Mouse (Mus musculus): ENCODE results near the gene Gcc2. TPM values are rescaled to one million over a fixed set of nuclear protein-coding genes. Genes with fewer than 3 reads are reported as not detected.
"Not testable (repeated sequence)": the region's sequence is repeated elsewhere in the genome, so short reads cannot be mapped to it uniquely, and the experiment has no call there.

Gcc2 gene
- polyA plus RNA-seq, 1 experiment from 2014 or later = 16.0 TPM

DNA sequence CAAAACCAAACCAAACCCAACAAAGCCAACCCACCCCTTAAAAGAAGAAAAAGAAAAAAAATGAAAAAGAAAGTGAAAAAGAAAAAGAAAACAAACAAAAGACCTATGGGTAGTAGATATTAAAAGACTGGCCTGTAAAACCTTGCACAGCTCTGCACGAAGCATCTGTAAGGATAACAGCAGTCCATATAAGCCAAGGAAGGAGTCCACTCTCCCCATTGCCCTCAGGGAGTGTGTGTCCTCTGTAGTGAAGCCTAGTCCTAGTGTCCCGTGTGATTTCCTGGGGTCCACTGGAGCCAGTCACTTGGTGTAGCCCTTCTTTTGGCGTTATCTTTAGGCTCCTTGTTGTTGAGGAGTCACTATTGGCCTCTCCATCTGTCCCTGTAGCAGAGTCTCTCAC is 25.3 kb upstream of the Gcc2 start:
- ATAC-seq (ENCODE audit: low read depth); H3K9me3 ChIP-seq (replicated peaks; ENCODE audit: control insufficient read depth, low read length); H3K9ac ChIP-seq (ENCODE audit: low read depth, low read length); H3K4me1 ChIP-seq (ENCODE audit: control insufficient read depth, low read depth, low read length); H3K4me2 ChIP-seq (ENCODE audit: low read depth, low read length); H3K4me3 ChIP-seq (ENCODE audit: low read depth, low read length); H3K27ac ChIP-seq (ENCODE audit: low read length); H3K36me3 ChIP-seq (ENCODE audit: control insufficient read depth, insufficient read depth); H3K27me3 ChIP-seq (ENCODE audit: control insufficient read depth, insufficient read depth, low read depth, low read length): not testable (repeated sequence)
- 43% methylated on average over 3 of the region's 3 CpGs for WGBS (ENCODE audit: insufficient replicate concordance)

DNA sequence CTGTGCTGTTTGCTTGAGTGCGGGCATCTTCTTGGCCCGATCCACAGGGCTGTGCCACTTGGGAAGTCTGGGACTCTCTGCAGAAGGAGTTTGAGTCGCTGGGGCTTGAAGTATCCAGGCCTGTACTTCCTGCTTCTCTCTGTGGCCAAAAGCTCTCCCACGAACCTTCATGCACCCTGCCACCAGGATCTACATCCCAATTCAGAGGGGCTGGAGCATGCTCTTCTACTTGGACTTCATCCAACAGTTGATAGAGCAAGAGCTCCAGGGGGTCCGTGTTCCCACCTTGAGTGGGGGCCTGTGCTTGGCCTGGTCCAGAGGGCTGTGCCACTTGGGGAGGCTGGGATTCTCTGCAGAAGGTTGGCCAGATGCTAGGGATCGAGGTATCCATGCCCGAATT is 24.2 kb upstream of the Gcc2 start:
- not testable (repeated sequence) for H3K27me3 ChIP-seq (ENCODE audit: control insufficient read depth, insufficient read depth, low read depth, low read length); H3K36me3 ChIP-seq (ENCODE audit: control insufficient read depth, insufficient read depth); H3K4me3 ChIP-seq (ENCODE audit: low read depth, low read length); H3K4me2 ChIP-seq (ENCODE audit: low read depth, low read length); H3K9ac ChIP-seq (ENCODE audit: low read depth, low read length); H3K4me1 ChIP-seq (ENCODE audit: control insufficient read depth, low read depth, low read length); H3K9me3 ChIP-seq (replicated peaks; ENCODE audit: control insufficient read depth, low read length); ATAC-seq (ENCODE audit: low read depth); H3K27ac ChIP-seq (ENCODE audit: low read length)
- 76% methylated on average over 5 of the region's 7 CpGs for WGBS (ENCODE audit: insufficient replicate concordance)

DNA sequence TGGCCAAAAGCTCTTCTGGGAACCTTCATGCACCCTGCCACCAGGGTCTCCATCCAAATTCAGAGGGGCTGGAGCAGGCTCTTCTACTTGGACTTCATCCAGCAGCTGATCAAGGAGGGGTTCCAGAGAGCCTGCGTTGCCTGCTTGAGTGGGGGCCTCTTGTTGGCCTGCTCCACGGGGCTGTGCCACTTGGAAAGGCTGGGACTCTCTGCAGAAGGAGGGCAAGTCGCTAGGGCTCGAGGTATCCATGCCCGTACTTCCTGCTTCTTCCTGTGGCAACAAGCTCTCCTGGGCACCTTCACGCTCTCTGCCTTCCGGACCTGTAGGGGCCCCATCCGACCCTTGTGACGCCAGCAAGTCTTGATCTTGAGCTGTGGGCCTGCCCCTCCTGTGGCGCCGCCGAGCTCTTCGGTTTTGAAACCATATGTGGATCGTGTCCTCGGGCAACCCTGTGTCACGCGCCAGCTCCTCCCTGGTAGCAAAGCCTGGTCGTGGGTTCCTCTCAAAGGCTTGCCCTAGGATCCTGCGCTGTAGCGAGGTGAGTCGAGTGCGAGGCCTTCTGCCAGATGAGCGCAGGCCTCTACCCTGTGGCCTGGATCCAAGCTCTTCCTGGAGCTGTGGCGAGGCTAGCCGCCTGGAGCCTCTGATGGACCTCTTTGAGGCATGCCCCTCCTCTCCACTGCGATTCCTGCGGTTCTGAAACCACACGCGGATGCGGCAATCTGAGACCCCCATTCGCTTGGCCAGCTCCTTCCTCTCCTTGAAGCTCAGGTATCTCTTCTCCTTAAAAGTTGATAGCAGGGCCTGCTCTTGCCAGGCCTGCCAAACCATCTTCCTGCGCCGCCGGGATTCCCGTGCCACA is 23.3 kb upstream of the Gcc2 start:
- not testable (repeated sequence) for H3K4me1 ChIP-seq (ENCODE audit: control insufficient read depth, low read depth, low read length); H3K27me3 ChIP-seq (ENCODE audit: control insufficient read depth, insufficient read depth, low read depth, low read length); H3K4me2 ChIP-seq (ENCODE audit: low read depth, low read length); H3K9ac ChIP-seq (ENCODE audit: low read depth, low read length); H3K36me3 ChIP-seq (ENCODE audit: control insufficient read depth, insufficient read depth); H3K9me3 ChIP-seq (replicated peaks; ENCODE audit: control insufficient read depth, low read length); H3K4me3 ChIP-seq (ENCODE audit: low read depth, low read length); H3K27ac ChIP-seq (ENCODE audit: low read length)
- 75% methylated on average over 29 of the region's 35 CpGs for WGBS (ENCODE audit: insufficient replicate concordance)
- ATAC-seq (ENCODE audit: low read depth) = peak; percentile 64

DNA sequence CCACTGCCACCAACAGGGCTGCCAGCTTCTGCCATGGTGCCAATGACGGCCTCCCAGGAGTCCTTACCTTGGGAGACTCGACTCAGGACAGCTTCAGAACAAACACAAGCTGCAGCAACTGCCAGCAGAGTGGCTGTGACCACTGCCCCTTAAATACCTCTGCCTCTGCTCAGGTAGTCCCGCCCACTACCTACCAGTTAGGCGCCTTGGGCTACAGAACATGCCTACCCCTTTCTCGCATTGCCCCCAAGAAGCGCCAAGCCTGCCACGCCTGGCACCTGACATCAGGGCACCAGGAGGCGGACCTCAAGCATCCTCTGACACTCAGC is 22.7 kb upstream of the Gcc2 start, which contains the start of gene Duxf3:
Gene Duxf3, minus strand, starts transcription at position 35 of the 329 bp plus-strand sequence.
- not testable (repeated sequence) for H3K9me3 ChIP-seq (replicated peaks; ENCODE audit: control insufficient read depth, low read length); H3K4me2 ChIP-seq (ENCODE audit: low read depth, low read length); H3K4me1 ChIP-seq (ENCODE audit: control insufficient read depth, low read depth, low read length); H3K9ac ChIP-seq (ENCODE audit: low read depth, low read length); H3K27ac ChIP-seq (ENCODE audit: low read length); H3K36me3 ChIP-seq (ENCODE audit: control insufficient read depth, insufficient read depth); H3K27me3 ChIP-seq (ENCODE audit: control insufficient read depth, insufficient read depth, low read depth, low read length); H3K4me3 ChIP-seq (ENCODE audit: low read depth, low read length)
- peak; percentile 47 for ATAC-seq (ENCODE audit: low read depth)
- 57% methylated on average over 5 of the region's 8 CpGs for WGBS (ENCODE audit: insufficient replicate concordance)

DNA sequence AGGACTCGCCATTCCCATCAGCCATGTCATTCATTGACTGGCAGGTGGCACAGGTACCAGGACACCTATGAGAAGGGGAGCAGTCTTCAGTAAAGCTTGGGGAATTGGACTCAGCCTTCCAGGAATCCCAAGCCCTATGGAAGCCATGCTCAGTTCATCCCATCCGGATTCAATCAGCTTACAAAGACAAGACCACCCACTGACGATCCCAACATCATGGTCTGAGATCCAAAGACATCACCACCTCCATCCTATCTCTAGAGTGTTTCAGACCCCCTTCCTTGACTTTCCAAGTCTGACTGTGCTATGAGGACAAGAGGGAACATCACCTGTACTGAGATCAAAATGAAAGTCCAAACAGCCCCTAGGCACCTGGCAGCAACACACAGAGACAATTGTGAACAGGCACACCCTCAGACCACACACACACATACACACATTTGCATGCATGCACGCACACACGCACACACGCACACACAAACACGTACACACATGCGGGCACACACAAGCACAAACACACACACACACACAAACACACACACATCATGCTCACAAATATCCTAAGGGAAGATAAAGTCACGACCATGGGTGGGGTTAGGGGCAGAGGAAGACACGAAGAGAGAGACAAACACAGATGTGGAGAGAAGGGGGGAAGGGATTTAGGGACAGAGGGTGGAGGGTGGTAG is 22.1 kb upstream of the Gcc2 start:
- H3K4me1 ChIP-seq (ENCODE audit: control insufficient read depth, low read depth, low read length); H3K4me2 ChIP-seq (ENCODE audit: low read depth, low read length); H3K9ac ChIP-seq (ENCODE audit: low read depth, low read length); H3K9me3 ChIP-seq (replicated peaks; ENCODE audit: control insufficient read depth, low read length); H3K27ac ChIP-seq (ENCODE audit: low read length); H3K27me3 ChIP-seq (ENCODE audit: control insufficient read depth, insufficient read depth, low read depth, low read length); H3K4me3 ChIP-seq (ENCODE audit: low read depth, low read length); H3K36me3 ChIP-seq (ENCODE audit: control insufficient read depth, insufficient read depth): not testable (repeated sequence)
- WGBS (ENCODE audit: insufficient replicate concordance) = 56% methylated on average over 9 of the region's 10 CpGs
- ATAC-seq (ENCODE audit: low read depth) = peak; percentile 23; the same call in 1 of the 2 replicates

DNA sequence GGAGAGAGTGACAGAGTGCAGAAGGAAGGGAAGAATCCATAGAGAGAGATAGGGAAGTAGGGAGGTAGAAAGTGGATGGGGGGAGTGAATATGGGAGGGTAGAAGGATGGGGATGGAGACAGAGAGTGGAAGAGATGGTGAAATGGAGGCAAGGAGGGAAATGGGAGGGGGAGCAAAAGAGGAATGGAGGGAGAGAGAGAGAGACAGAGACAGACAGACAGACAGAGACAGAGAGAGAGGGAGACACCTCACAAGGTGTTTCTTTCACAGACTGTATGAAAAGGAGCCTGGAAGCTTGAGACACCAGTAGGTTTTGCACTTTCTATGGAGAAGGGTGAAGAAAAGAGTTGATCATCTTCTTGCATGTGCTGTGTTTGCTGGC is 21.6 kb upstream of the Gcc2 start:
- H3K27me3 ChIP-seq (ENCODE audit: control insufficient read depth, insufficient read depth, low read depth, low read length); H3K4me2 ChIP-seq (ENCODE audit: low read depth, low read length); H3K36me3 ChIP-seq (ENCODE audit: control insufficient read depth, insufficient read depth); H3K4me1 ChIP-seq (ENCODE audit: control insufficient read depth, low read depth, low read length); H3K27ac ChIP-seq (ENCODE audit: low read length); H3K9me3 ChIP-seq (replicated peaks; ENCODE audit: control insufficient read depth, low read length); H3K9ac ChIP-seq (ENCODE audit: low read depth, low read length); H3K4me3 ChIP-seq (ENCODE audit: low read depth, low read length): not testable (repeated sequence)
- 0 out of 2 replicates have a peak, but pooled peaks have one; percentile 1 for ATAC-seq (ENCODE audit: low read depth)

DNA sequence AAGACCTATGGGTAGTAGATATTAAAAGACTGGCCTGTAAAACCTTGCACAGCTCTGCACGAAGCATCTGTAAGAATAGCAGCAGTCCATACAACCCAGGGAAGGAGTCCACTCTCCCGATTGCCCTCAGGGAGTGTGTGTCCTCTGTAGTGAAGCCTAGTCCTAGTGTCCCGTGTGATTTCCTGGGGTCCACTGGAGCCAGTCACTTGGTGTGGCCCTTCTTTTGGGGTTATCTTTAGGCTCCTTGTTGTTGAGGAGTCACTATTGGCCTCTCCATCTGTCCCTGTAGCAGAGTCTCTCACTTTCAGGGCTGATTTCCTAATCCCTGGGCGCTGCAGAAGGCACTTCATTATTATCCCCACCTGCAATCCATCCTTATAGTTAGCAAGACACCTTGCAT is 20.3 kb upstream of the Gcc2 start:
- H3K4me3 ChIP-seq (ENCODE audit: low read depth, low read length); H3K36me3 ChIP-seq (ENCODE audit: control insufficient read depth, insufficient read depth); H3K4me2 ChIP-seq (ENCODE audit: low read depth, low read length); H3K27ac ChIP-seq (ENCODE audit: low read length); H3K9me3 ChIP-seq (replicated peaks; ENCODE audit: control insufficient read depth, low read length); H3K9ac ChIP-seq (ENCODE audit: low read depth, low read length); H3K27me3 ChIP-seq (ENCODE audit: control insufficient read depth, insufficient read depth, low read depth, low read length); ATAC-seq (ENCODE audit: low read depth); H3K4me1 ChIP-seq (ENCODE audit: control insufficient read depth, low read depth, low read length): not testable (repeated sequence)
- 64% methylated on average over 4 of the region's 4 CpGs for WGBS (ENCODE audit: insufficient replicate concordance)

DNA sequence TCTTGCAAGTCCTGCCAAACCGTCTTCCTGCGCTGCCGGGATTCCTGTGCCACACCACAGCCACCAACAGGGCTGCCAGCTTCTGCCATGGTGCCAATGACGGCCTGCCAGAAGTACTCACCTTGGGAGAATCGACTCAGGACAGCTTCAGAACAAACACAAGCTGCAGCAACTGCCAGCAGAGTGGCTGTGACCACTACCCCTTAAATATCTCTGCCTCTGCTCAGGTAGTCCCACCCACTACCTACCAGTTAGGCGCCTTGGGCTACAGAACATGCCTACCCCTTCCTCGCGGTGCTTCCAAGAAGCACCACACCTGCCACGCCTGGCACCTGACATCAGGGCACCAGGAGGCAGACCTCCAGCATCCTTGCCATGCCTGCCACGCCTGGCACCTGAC is 18.7 kb upstream of the Gcc2 start, which contains the start of gene Gm4981:
Gene Gm4981, minus strand, starts transcription at position 89 of the 400 bp plus-strand sequence.
- WGBS (ENCODE audit: insufficient replicate concordance) = 71% methylated on average over 10 of the region's 10 CpGs
- Histone ChIP-seq H3K4me2 (ENCODE audit: low read depth, low read length) (no peak within 1 kb of the TSS), H3K36me3 (ENCODE audit: control insufficient read depth, insufficient read depth) (no peaks in the 10 kb centered on the region), H3K4me1 (ENCODE audit: control insufficient read depth, low read depth, low read length) (no peaks in the 10 kb centered on the region), H3K9me3 (replicated peaks; ENCODE audit: control insufficient read depth, low read length) (peaks cover 6% of the 10 kb centered on the region), H3K9ac (ENCODE audit: low read depth, low read length) (no peak within 1 kb of the TSS), H3K4me3 (ENCODE audit: low read depth, low read length) (no peak within 1 kb of the TSS), H3K27ac (ENCODE audit: low read length) (no peak within 1 kb of the TSS), H3K27me3 (ENCODE audit: control insufficient read depth, insufficient read depth, low read depth, low read length) (no peaks in the 10 kb centered on the region)
- ATAC-seq (ENCODE audit: low read depth) = no peak

DNA sequence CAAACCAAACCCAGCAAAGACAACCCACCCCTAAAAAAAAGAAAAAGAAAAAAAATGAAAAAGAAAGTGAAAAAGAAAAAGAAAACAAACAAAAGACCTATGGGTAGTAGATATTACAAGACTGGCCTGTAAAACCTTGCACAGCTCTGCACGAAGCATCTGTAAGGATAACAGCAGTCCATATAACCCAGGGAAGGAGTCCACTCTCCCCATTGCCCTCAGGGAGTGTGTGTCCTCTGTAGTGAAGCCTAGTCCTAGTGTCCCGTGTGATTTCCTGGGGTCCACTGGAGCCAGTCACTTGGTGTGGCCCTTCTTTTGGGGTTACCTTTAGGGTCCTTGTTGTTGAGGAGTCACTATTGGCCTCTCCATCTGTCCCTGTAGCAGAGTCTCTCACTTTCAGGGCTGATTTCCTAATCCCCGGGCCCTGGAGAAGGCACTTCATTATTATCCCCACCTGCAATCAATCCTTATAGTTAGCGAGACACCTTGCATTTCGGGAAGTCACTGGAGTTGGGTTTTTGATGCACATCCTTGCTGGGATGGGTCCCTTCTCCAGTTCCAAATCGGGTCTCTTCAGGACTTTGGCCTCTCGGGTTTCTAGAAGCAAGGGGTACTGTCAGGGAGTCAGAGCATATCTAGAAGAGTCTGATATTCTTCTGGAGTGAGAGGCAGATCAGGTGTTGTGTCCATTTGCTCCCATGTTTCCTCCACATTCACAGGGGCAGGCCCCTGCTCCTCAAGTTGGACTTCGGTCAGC is 16.1 kb upstream of the Gcc2 start:
- H3K9ac ChIP-seq (ENCODE audit: low read depth, low read length); H3K27me3 ChIP-seq (ENCODE audit: control insufficient read depth, insufficient read depth, low read depth, low read length); H3K9me3 ChIP-seq (replicated peaks; ENCODE audit: control insufficient read depth, low read length); H3K4me1 ChIP-seq (ENCODE audit: control insufficient read depth, low read depth, low read length); H3K27ac ChIP-seq (ENCODE audit: low read length); H3K4me2 ChIP-seq (ENCODE audit: low read depth, low read length); ATAC-seq (ENCODE audit: low read depth); H3K4me3 ChIP-seq (ENCODE audit: low read depth, low read length); H3K36me3 ChIP-seq (ENCODE audit: control insufficient read depth, insufficient read depth): not testable (repeated sequence)
- WGBS (ENCODE audit: insufficient replicate concordance) = 56% methylated on average over 7 of the region's 8 CpGs
